8 mouse cellular contexts compared by ENCODE assay signal in the genomic region with DNA sequence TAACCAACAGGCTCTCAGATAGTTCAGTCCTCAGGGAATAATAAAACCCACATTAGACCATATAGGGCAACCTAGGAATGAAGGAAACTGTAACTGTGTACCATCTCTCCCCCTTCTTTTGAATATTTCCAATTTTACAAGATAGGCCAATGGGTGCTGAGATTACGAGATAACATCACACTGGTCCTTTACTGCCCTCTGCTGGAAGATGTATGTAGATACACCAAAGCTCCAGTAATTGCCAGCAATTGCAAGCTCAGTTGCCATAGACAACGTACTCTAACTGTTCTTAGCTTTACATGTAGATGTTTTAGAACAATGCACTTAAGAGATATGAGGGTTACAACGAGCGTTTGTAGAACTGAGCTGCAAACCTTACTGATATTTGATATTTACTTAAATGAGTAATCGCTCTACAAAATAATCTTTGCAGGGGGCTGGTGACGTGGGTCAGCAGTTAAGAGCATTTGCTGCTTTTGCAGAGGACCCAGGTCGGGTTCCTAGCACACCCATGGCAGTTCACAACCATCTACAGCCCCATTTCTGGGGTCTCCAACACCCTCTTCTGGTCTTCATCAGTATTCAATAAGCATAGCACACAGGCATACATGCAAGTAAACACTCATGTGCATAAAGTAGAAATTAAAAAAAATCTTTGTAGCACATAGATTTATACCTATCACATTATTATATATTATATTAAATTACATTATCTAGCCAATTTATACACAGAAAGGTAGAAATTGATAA. TPM values are rescaled to one million over a fixed set of nuclear protein-coding genes. Genes with fewer than 3 reads are reported as not detected.
A peak's percentile ranks its signal among the peaks of the same experiment; 100 is the strongest.
DNase-seq lines count a peak whose midpoint lies in the region; ATAC-seq and TF ChIP-seq lines count a peak whose summit lies in the region.

No protein-coding gene starts in this region.

- no peaks in the 10 kb centered on the region for H3K9me3 ChIP-seq in hindbrain, embryonic 16.5 days (ENCODE audit: control insufficient read depth, low read length)
- H3K9me3 ChIP-seq in midbrain, postnatal 0 days (ENCODE audit: low read length), result no peaks in the 10 kb centered on the region

- no peak overlapping the region for H3K27ac ChIP-seq in testis, adult 2 months (ENCODE audit: control insufficient read depth, insufficient read depth, low read depth, low read length)
- H3K27ac ChIP-seq in bone marrow, adult 2 months (ENCODE audit: control insufficient read depth, insufficient read depth, low read depth, low read length, poor library complexity), result no peak overlapping the region
- no peak overlapping the region for H3K27ac ChIP-seq in hindbrain, embryonic 16.5 days (ENCODE audit: low read depth, low read length)
- H3K27ac ChIP-seq in midbrain, postnatal 0 days (ENCODE audit: low read depth, low read length), result no peak overlapping the region

- H3K27me3 ChIP-seq in testis, adult 2 months (ENCODE audit: control insufficient read depth, insufficient read depth, low read length), result no peaks in the 10 kb centered on the region
- H3K27me3 ChIP-seq in hindbrain, embryonic 16.5 days (replicated peaks; ENCODE audit: control insufficient read depth, insufficient read depth, low read length), result no peaks in the 10 kb centered on the region
- no peaks in the 10 kb centered on the region for H3K27me3 ChIP-seq in midbrain, postnatal 0 days (ENCODE audit: insufficient read depth, low read length)

- TF ChIP-seq POLR2A in testis, adult 2 months (IDR thresholded peaks at IDR 0.05; ENCODE audit: control insufficient read depth, low read depth, low read length), result no peak
- no peak for TF ChIP-seq POLR2A in bone marrow, adult 2 months (IDR thresholded peaks at IDR 0.05; ENCODE audit: borderline replicate concordance, control insufficient read depth, low read depth, low read length)

- H3K9ac ChIP-seq in hindbrain, embryonic 16.5 days (ENCODE audit: low read depth, low read length), result no peak overlapping the region
- H3K9ac ChIP-seq in midbrain, postnatal 0 days (replicated peaks; ENCODE audit: low read length, poor library complexity, severe bottlenecking), result no peak overlapping the region

- no peaks in the 10 kb centered on the region for H3K4me1 ChIP-seq in testis, adult 2 months (ENCODE audit: control insufficient read depth, insufficient read depth, low read length)
- no peaks in the 10 kb centered on the region; the same call in 1 of the 2 replicates for H3K4me1 ChIP-seq in bone marrow, adult 2 months (ENCODE audit: control insufficient read depth, insufficient read depth, low read length)
- no peaks in the 10 kb centered on the region for H3K4me1 ChIP-seq in hindbrain, embryonic 16.5 days (ENCODE audit: control insufficient read depth, insufficient read depth, low read depth, low read length)
- no peaks in the 10 kb centered on the region for H3K4me1 ChIP-seq in midbrain, postnatal 0 days (ENCODE audit: insufficient read depth, low read length)

- ATAC-seq in erythroblast, adult 5-6 weeks (replicated peaks; ENCODE audit: low FRiP score, poor library complexity, severe bottlenecking), result peak; percentile 75
- peak; percentile 91 for ATAC-seq in hindbrain, embryonic 16.5 days
- ATAC-seq in midbrain, postnatal 0 days (ENCODE audit: low FRiP score), result peak; percentile 60

- no peak overlapping the region for H3K4me3 ChIP-seq in testis, adult 2 months (ENCODE audit: control insufficient read depth, low read depth, low read length)
- no peak overlapping the region for H3K4me3 ChIP-seq in bone marrow, adult 2 months (replicated peaks; ENCODE audit: control insufficient read depth, low read depth, low read length)
- no peak overlapping the region for H3K4me3 ChIP-seq in hindbrain, embryonic 16.5 days (ENCODE audit: low read length)
- H3K4me3 ChIP-seq in midbrain, postnatal 0 days (ENCODE audit: low read depth, low read length), result no peak overlapping the region

- no peak overlapping the region for H3K4me2 ChIP-seq in hindbrain, embryonic 16.5 days (ENCODE audit: low read length)
- H3K4me2 ChIP-seq in midbrain, postnatal 0 days (ENCODE audit: low read depth, low read length, poor library complexity, severe bottlenecking), result no peak overlapping the region

- DNase-seq in testis, postnatal 10 days (ENCODE audit: low spot score), result no peak
- DNase-seq in left cerebral cortex, postnatal 14 days (ENCODE audit: low spot score in 2 of 2), result peak; percentile 73 to 84
- DNase-seq in midbrain, postnatal 0 days (ENCODE audit: low spot score), result peak; percentile 93
- no peak for DNase-seq in ovary, adult 18-20 months (ENCODE audit: low spot score)

- peak; percentile 20; the same call in 1 of the 2 replicates for TF ChIP-seq CTCF in testis, adult 2 months (IDR thresholded peaks at IDR 0.05; ENCODE audit: control insufficient read depth, insufficient read depth, insufficient replicate concordance, low read depth, low read length)
- TF ChIP-seq CTCF in bone marrow, adult 2 months (IDR thresholded peaks at IDR 0.05; ENCODE audit: control insufficient read depth, insufficient read depth, low read length), result 0 out of 2 replicates have a peak, but pooled peaks have one; percentile 28
- peak; percentile 96 for TF ChIP-seq CTCF in midbrain, postnatal 0 days (IDR thresholded peaks at IDR 0.05)

- H3K36me3 ChIP-seq in testis, adult 2 months (ENCODE audit: control insufficient read depth, insufficient read depth, low read length), result no peaks in the 10 kb centered on the region
- H3K36me3 ChIP-seq in hindbrain, embryonic 16.5 days (ENCODE audit: control insufficient read depth, insufficient read depth, low read length), result no peaks in the 10 kb centered on the region
- H3K36me3 ChIP-seq in midbrain, postnatal 0 days (ENCODE audit: insufficient read depth, low read length), result no peaks in the 10 kb centered on the region

- WGBS in bone marrow, adult 2 months, result 40% methylated on average over 7 of the region's 7 CpGs
- WGBS in hindbrain, embryonic 16.5 days, result 38% methylated on average over 7 of the region's 7 CpGs
- WGBS in midbrain, postnatal 0 days, result 38% methylated on average over 7 of the region's 7 CpGs

- intact Hi-C loops in left cerebral cortex, postnatal 14 days (cut with DNase I), result loop anchor here (1.0 kb wide), 1 partner anchor 221 kb away; no protein-coding TSS in a partner anchor

RNA-seq across cellular contexts. Expression of a gene that starts 10.5 kb away (rescaled TPM):
- 9.4 and 10.6 TPM in 2 replicates for polyA plus RNA-seq in testis, adult 2 months (2012; rRNA removed)
- polyA plus RNA-seq in bone marrow, adult 2 months (2011; ENCODE audit: insufficient read depth, insufficient read length, low replicate concordance, missing spikeins), result 112 and 207 TPM in 2 replicates
- total RNA-seq in erythroblast, adult 5-6 weeks (2015; ENCODE audit: low replicate concordance), result 90.7 and 111 TPM in 2 replicates
- total RNA-seq in erythroblast, adult 5-6 weeks (2017; ENCODE audit: low replicate concordance), result 97.2 and 110 TPM in 2 replicates
- polyA plus RNA-seq in hindbrain, embryonic 16.5 days (2015; fragmentation: Nextera tagmentation; extraction: Ambion mirVana), result 51.4 and 54.6 TPM in 2 replicates
- total RNA-seq in left cerebral cortex, postnatal 14 days (2021), result 10 to 100 TPM; 80.8 to 87.3 TPM
- 37.5 and 46.5 TPM in 2 replicates for total RNA-seq in midbrain, postnatal 0 days (2014; rRNA removed)
- polyA plus RNA-seq in midbrain, postnatal 0 days (2015; fragmentation: Nextera tagmentation; extraction: Ambion mirVana), result 54.7 and 65.2 TPM in 2 replicates

RNA-seq across cellular contexts. Expression of a gene that starts 59.5 kb away (rescaled TPM):
- polyA plus RNA-seq in testis, adult 2 months (2012; rRNA removed), result 119 and 125 TPM in 2 replicates
- polyA plus RNA-seq in bone marrow, adult 2 months (2011; ENCODE audit: insufficient read depth, insufficient read length, low replicate concordance, missing spikeins), result not detected in 2 replicates
- total RNA-seq in erythroblast, adult 5-6 weeks (2015; ENCODE audit: low replicate concordance), result not detected in 2 replicates
- not detected in 2 replicates for total RNA-seq in erythroblast, adult 5-6 weeks (2017; ENCODE audit: low replicate concordance)
- polyA plus RNA-seq in hindbrain, embryonic 16.5 days (2015; fragmentation: Nextera tagmentation; extraction: Ambion mirVana), result 1.1 and 1.5 TPM in 2 replicates
- under 1 TPM; 0.44 to 0.53 TPM for total RNA-seq in left cerebral cortex, postnatal 14 days (2021)
- total RNA-seq in midbrain, postnatal 0 days (2014; rRNA removed), result 0.33 and 0.47 TPM in 2 replicates
- polyA plus RNA-seq in midbrain, postnatal 0 days (2015; fragmentation: Nextera tagmentation; extraction: Ambion mirVana), result 1.5 and 1.6 TPM in 2 replicates

RNA-seq across cellular contexts. Expression of a gene that starts 59.6 kb away (rescaled TPM):
- 68.0 and 84.4 TPM in 2 replicates for polyA plus RNA-seq in testis, adult 2 months (2012; rRNA removed)
- not detected in 2 replicates for polyA plus RNA-seq in bone marrow, adult 2 months (2011; ENCODE audit: insufficient read depth, insufficient read length, low replicate concordance, missing spikeins)
- total RNA-seq in erythroblast, adult 5-6 weeks (2015; ENCODE audit: low replicate concordance), result not detected in 2 replicates
- not detected in 2 replicates for total RNA-seq in erythroblast, adult 5-6 weeks (2017; ENCODE audit: low replicate concordance)
- not detected in 2 replicates for polyA plus RNA-seq in hindbrain, embryonic 16.5 days (2015; fragmentation: Nextera tagmentation; extraction: Ambion mirVana)
- total RNA-seq in left cerebral cortex, postnatal 14 days (2021), result not detected
- not detected in 2 replicates for total RNA-seq in midbrain, postnatal 0 days (2014; rRNA removed)
- not detected in 2 replicates for polyA plus RNA-seq in midbrain, postnatal 0 days (2015; fragmentation: Nextera tagmentation; extraction: Ambion mirVana)

Comparison
In these comparisons a context has a peak if more than half of its experiments do, and no peak if none do; other contexts are left out.
1. CTCF ChIP-seq: peak in every context shown above with its lines; median percentile 96 in midbrain, postnatal 0 days; 28 in bone marrow, adult 2 months; 20 in testis, adult 2 months.
2. DNase-seq: peak in left cerebral cortex, postnatal 14 days (2 of 2) and midbrain, postnatal 0 days (single experiment); none in testis, postnatal 10 days (single experiment) and ovary, adult 18-20 months (single experiment).
3. RNA of a gene that starts 59.5 kb away (polyA plus RNA-seq): 119 to 125 TPM in testis, adult 2 months; 1.5 to 1.6 TPM in midbrain, postnatal 0 days, 1.1 to 1.5 TPM in hindbrain, embryonic 16.5 days and not detected in bone marrow, adult 2 months; every median in the first group is over 10 times any median in the second.
4. RNA of a gene that starts 59.6 kb away (polyA plus RNA-seq): 68.0 to 84.4 TPM in testis, adult 2 months; not detected in bone marrow, adult 2 months, not detected in hindbrain, embryonic 16.5 days and not detected in midbrain, postnatal 0 days; every median in the first group is over 10 times any median in the second.
5. Peak in every context shown above with its lines, with median percentiles within 50 percentile points of each other: ATAC-seq.